In genomic region chr6:28322399-28322798, GRCm38 (mm10) we compare ENCODE assay signal across 27 mouse cellular contexts.
DNase-seq lines count a peak whose midpoint lies in the region; ATAC-seq lines count a peak whose summit lies in the region.
"Had no signal": no experiment of that assay in that cellular context is flagged by ENCODE, and none has a peak within 500 bp of the region (broad histone marks: within the 10 kb centered on the region; RNA-seq: fewer than 3 reads in every experiment).

No protein-coding gene starts in this region.

- H3K4me1 ChIP-seq in midbrain, embryonic 16.5 days (ENCODE audit: control insufficient read depth, insufficient read depth, low read length) = no peaks in the 10 kb centered on the region
- H3K4me1 ChIP-seq: heart, embryonic 10.5 days; limb, embryonic 15.5 days; midbrain, embryonic 15.5 days; stomach, embryonic 15.5 days had no signal

- 93% methylated on average over 7 of the region's 7 CpGs for WGBS in midbrain, embryonic 16.5 days

- no peak overlapping the region for H3K9ac ChIP-seq in midbrain, embryonic 16.5 days (ENCODE audit: low read depth, low read length)
- H3K9ac ChIP-seq: limb, embryonic 15.5 days; liver, embryonic 14.5 days; lung, embryonic 14.5 days; midbrain, embryonic 15.5 days; neural tube, embryonic 15.5 days; stomach, embryonic 15.5 days had no signal

- H3K4me3 ChIP-seq in midbrain, embryonic 16.5 days (ENCODE audit: low read depth, low read length) = no peak overlapping the region
- H3K4me3 ChIP-seq: heart, embryonic 10.5 days; layer of hippocampus, adult 2 months; limb, embryonic 15.5 days; midbrain, embryonic 15.5 days; neural tube, embryonic 15.5 days; stomach, embryonic 15.5 days had no signal

- no peaks in the 10 kb centered on the region; the same call in 1 of the 2 replicates for H3K9me3 ChIP-seq in midbrain, embryonic 16.5 days (replicated peaks; ENCODE audit: control insufficient read depth, low read length, poor library complexity, severe bottlenecking)
- H3K9me3 ChIP-seq: heart, embryonic 10.5 days; limb, embryonic 15.5 days; midbrain, embryonic 15.5 days; stomach, embryonic 15.5 days had no signal

- ATAC-seq in common myeloid progenitor, adult 5-6 weeks (replicated peaks; ENCODE audit: low read depth, poor library complexity, severe bottlenecking) = peak; percentile 54
- ATAC-seq in midbrain, embryonic 16.5 days = no peak
- ATAC-seq: forebrain, embryonic 14.5 days; hindbrain, embryonic 16.5 days; intestine, embryonic 16.5 days; midbrain, embryonic 15.5 days; Patski had no signal

- H3K27me3 ChIP-seq in midbrain, embryonic 16.5 days (ENCODE audit: control insufficient read depth, insufficient read depth, low read depth, low read length) = no peaks in the 10 kb centered on the region
- H3K27me3 ChIP-seq: limb, embryonic 15.5 days; midbrain, embryonic 15.5 days; neural tube, embryonic 15.5 days; stomach, embryonic 15.5 days had no signal

- DNase-seq in 416B (ENCODE audit: low read depth) = peak; percentile 84
- DNase-seq in CD4-positive, CD25-positive, alpha-beta regulatory T cell, adult 2 months (ENCODE audit: low read depth, low spot score) = peak; percentile 48
- peak; percentile 86 for DNase-seq in naive thymus-derived CD4-positive, alpha-beta T cell, adult 2 months (ENCODE audit: low read depth)
- no peak for DNase-seq in layer of hippocampus, adult 9-10 months (ENCODE audit: low spot score)
- no peak for DNase-seq in right cerebral cortex, postnatal 10 days (ENCODE audit: low spot score in 2 of 2)
- DNase-seq: adrenal gland, postnatal 10 days; cerebellum, adult 18-20 months; cerebellum, postnatal 25 days; heart, postnatal 4 days; kidney, adult 9 months; kidney, postnatal 14 days; layer of hippocampus, postnatal 36 days; lung, embryonic 14.5 days; lung, postnatal 36 days had no signal

- H3K4me2 ChIP-seq in midbrain, embryonic 16.5 days (ENCODE audit: low read length) = no peak overlapping the region
- H3K4me2 ChIP-seq: limb, embryonic 15.5 days; lung, embryonic 14.5 days; midbrain, embryonic 15.5 days; neural tube, embryonic 15.5 days; stomach, embryonic 15.5 days had no signal

- H3K27ac ChIP-seq in midbrain, embryonic 16.5 days (ENCODE audit: low read length) = no peak overlapping the region
- H3K27ac ChIP-seq: heart, embryonic 10.5 days; layer of hippocampus, adult 2 months; limb, embryonic 15.5 days; liver, embryonic 14.5 days; midbrain, embryonic 15.5 days; neural tube, embryonic 15.5 days; stomach, embryonic 15.5 days had no signal

- H3K36me3 ChIP-seq in midbrain, embryonic 16.5 days (ENCODE audit: control insufficient read depth, insufficient read depth, low read length) = no peaks in the 10 kb centered on the region
- H3K36me3 ChIP-seq: heart, embryonic 10.5 days; limb, embryonic 15.5 days; midbrain, embryonic 15.5 days; neural tube, embryonic 15.5 days; stomach, embryonic 15.5 days had no signal

Comparison
In these comparisons a context has a peak if more than half of its experiments do, and no peak if none do; other contexts are left out.
1. DNase-seq: peak in 416B (single experiment), CD4-positive, CD25-positive, alpha-beta regulatory T cell, adult 2 months (single experiment) and naive thymus-derived CD4-positive, alpha-beta T cell, adult 2 months (single experiment); none in layer of hippocampus, adult 9-10 months (single experiment) and right cerebral cortex, postnatal 10 days (0 of 2).